Mouse (Mus musculus): ENCODE results near the gene Pde6h.

The Pde6h gene

GRCm38 (mm10) chr6:136983201-136983600 lies 59.6 kb downstream of the Pde6h start:
- peak; percentile 13 to 14 for DNase-seq

DNA sequence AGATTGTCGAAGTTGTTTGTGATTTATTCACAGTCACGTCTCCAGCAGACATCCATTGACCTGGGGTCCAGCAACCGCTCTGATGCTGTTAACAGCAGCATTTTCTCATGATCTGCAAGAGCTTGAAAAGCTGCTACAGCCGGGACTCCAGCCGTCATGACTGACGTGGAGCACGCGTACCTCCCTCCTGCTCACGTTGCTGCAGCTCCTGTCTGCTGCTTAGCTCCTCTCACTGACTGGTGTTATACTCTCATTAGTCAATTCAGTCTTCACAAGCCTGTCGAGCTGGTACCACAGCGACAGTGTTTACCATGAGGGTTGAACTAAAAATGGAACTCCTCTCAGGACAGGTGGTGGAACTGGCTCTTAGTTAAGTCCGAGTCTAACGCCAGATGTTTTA lies 62.4 kb downstream of the Pde6h start:
- no peak for DNase-seq

GRCm38 (mm10) chr6:136986718-136987117 lies 63.1 kb downstream of the Pde6h start:
- no peak for DNase-seq

GRCm38 (mm10) chr6:136988536-136989060 lies 65.0 kb downstream of the Pde6h start:
- no peak for DNase-seq

DNA sequence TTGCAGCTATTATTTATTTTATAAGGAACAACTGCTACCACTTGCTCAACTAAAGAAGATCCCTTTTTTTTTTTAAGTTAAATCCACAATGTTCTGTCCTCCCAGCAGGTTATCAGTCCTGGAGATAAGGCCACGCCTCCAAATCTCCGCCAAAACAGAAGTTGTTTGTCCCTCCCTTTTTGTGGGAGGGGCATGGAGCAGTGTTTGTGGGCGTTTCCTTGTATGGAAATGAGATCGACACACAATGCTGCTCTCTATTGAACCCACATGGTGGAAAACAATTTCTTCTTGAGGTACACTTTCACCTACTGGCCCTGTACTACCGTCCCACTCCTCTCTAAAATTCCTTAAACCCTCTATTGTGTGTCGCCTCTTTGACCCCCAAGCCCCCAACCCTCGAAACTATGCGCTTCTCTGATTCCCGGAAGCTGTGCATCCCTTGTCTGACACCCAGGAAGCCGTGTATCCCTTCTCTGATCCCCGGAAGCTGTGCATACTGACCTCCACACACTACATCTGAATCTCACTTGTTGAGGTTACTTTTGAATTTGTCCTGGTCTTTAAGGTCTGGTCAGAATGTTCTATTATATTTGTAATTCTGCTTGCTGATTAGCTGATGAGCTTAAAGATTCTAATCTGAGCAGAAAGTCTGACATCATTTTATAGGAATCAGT lies 66.3 kb downstream of the Pde6h start:
- DNase-seq = no peak

GRCm38 (mm10) chr6:136990557-136990956 lies 66.9 kb downstream of the Pde6h start:
- no peak for DNase-seq

DNA sequence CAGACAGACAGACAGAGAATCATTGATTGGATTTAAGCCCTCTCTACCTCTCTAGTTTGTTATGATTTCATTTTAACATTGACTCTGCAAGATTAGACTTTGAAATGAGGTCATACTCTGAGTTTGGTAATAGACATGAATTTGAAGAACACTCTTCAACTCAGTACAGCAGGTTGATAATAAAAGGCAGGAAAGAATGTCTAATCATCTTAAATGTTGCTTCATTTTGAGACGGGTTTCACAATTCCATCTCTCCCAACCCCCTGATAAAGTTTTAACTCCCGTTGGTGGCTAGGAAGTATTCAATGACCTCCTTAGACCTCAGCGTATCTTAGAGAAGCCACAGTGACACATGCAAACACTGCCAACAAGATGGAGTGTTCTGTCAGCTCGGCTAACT lies 69.9 kb downstream of the Pde6h start:
- DNase-seq = no peak

DNA sequence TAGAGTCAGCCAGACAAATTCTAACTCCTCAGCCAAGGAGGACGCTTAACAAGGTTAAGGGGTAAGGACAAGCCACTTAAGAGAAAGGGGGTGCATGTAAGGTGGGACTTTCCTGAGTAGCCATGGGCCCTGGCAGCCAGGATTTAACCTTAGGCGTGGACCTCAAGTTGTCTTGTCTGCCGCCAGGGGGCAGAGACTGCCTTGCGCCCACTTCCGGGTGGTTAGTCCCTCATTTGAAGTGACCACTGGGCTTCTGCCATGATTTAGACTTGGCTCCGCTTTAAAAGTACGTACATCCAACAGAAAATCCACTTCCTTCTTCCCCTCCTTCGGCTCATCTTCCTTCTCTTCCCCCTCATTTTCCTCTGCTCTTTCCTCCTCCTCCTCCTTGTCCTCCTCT lies 71.9 kb downstream of the Pde6h start:
- DNase-seq = peak; percentile 67 to 68

GRCm38 (mm10) chr6:136996336-136996735 lies 72.7 kb downstream of the Pde6h start:
- no peak for DNase-seq

DNA sequence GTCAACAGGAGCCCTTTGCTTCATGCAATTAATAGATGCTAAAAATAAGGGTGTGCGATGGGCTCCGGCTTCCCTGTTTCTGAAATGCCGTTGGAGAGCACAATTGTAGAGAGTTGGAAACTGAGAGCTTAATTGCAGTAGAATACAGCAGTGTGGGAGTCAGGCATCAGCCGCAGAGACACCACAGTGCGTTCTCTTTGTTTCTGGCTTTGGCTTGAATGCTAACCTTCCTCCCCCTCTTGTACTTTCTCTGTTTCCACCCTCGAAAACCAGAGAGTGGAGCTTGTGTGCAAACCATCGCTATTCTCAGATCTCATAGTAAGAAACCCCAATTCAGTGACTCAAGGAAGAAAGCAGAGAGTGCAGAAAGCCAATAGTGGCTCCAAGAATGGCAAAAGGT lies 74.5 kb downstream of the Pde6h start:
- no peak for DNase-seq

DNA sequence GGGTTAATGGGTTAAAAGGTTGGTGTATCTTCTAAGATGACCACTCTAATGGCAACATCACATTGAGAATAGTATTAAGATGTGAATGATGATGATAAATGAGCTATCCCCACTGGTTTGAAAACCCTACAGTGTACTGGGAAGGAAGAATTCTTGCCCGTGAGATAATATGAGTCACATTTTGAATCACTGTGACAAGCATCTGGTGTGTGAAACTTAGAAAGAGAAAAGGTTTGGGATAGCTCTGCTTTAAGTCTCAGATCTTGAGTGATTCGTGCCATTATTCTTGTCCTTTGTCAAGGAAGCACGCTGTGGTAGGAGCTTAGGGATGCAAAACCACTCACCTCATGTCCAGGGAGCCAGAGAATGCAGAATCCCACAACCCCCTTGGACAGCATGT lies 75.4 kb downstream of the Pde6h start:
- no peak for DNase-seq

DNA sequence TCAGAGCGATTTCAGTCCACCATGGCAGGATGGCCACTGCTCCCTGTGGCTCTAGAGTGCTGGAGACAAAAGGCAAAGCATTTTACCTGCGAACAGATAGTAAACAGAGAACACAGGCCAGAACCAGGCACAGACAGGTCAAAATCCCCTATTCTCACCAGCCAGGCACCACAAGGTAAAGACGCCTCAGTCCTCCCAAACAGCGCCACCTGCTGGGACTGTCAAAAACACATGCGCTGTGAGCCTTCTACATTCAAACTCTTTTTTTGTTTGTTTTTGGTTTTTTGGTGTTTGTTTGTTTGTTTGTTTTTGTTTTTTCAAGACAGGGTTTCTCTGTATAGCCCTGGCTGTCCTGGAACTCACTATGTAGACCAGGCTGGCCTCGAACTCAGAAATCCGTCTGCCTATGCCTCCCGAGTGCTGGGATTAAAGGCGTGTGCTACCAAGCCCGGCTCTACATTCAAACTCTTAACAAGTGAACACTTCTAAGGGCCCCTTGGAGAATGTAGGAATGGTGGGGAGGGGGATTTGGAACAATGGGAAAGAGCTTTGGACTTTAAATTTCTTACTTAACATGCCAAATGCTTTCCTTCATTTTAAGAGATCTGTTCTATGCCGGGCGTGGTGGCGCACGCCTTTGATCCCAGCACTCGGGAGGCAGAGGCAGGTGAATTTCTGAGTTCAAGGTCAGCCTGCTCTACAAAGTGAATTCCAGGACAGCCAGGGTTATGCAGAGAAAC lies 76.2 kb downstream of the Pde6h start:
- peak; percentile 20 to 30 for DNase-seq

DNA sequence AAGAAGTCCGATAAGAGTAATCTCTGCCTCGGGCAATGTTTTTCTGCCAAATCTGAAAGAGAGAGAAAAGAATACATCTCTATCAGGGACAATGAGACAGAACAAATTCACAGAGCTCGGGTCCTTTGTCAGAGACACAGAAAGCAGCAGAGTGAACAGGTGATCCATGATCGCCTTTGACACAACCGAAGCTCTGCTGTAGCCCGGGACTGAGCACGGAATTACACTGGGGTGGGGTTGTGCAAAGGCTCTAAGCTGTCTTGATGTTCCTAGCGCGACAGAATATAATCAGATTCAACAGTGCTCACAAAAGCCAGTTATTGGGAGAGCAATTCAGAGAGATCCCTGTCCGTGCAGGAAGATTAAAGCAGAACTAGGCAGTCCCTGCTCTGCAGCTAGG lies 77.1 kb downstream of the Pde6h start:
- no peak for DNase-seq

- no peak for DNase-seq
Observed at GRCm38 (mm10) chr6:137001267-137002168, 77.9 kb downstream of the Pde6h start.

GRCm38 (mm10) chr6:137002169-137002514 lies 78.5 kb downstream of the Pde6h start:
- DNase-seq = no peak

- DNase-seq = no peak
Observed at GRCm38 (mm10) chr6:137004359-137004758, 80.7 kb downstream of the Pde6h start.

DNA sequence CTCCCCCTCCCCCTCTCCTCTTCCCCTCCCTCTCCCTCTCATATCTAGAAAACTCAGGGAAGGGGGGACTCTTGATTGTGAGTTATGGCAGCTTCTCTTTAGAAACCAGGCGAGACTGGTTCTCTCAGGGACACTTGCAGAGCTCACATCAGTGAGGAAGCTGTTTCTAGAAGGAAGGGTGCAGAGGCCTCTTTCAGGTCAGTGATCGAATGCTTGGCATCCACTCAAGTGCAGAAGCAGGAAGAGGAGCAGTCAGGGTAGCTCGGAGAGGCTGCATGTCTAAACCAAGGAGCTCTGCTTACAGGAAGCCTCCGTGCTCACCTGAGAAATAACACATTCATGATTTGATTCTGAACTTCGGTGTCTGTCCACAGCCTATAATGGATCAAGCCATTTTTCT lies 87.6 kb downstream of the Pde6h start:
- no peak for DNase-seq

GRCm38 (mm10) chr6:137014346-137014745 lies 90.7 kb downstream of the Pde6h start:
- DNase-seq = peak; percentile 81 to 82

DNA sequence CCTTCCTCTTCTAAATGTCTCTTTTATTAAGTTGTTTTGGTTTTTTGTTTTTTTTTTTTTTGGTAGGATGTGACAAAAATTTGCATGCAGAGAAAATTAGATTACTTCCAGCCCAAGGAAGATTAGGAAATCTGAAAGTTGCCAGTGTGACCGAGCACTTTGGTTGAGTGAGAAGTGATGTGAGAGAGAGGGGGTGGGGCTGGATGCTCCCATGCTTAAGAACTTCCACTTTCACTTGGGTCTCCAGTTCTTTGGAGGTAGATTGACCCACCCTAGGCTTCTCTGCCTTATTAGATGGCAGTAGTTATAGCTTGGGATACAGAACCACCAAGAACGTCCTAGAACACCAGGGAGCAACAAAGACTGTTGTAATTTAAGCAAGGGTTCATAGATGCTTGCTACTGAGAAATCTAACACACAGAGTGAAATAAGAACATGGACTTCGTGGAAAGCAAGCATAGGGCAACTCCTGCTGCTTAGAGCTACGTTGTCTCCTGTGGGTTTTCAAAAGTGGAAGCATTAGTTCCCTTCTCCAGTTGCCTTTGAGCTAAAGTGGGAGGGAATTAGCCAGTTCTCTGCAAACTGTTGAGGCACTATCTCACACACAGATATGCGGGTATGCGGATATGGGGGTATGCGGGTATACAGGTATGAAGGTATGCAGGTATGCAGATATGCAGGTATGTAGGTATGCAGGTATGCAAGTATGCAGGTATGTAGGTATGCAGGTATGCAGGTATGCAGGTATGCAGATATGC lies 93.8 kb downstream of the Pde6h start:
- no peak for DNase-seq

Measured in cerebellum, postnatal 10 days (tissue).